Mouse (Mus musculus) ES-E14 (cell line): Measurements from ENCODE around the gene Dnajb8.

Experiments used
- CHD2 ChIP-seq: IDR thresholded peaks from 2 replicates; pipeline ENCODE4 v1.6.1; 2014; ENCODE audit warnings: mild to moderate bottlenecking, low read depth, low read length, inconsistent platforms
- HCFC1 ChIP-seq: IDR thresholded peaks from 2 replicates; pipeline ENCODE4 v1.6.1; 2012; ENCODE audit warnings: low read length, inconsistent platforms, borderline replicate concordance; ENCODE audit not compliant: insufficient read depth
- MAFK ChIP-seq: IDR thresholded peaks from 2 replicates; pipeline ENCODE4 v1.6.1; 2014; ENCODE audit warnings: mild to moderate bottlenecking, low read depth, low read length, inconsistent platforms; ENCODE audit not compliant: insufficient read depth
- ZC3H11A ChIP-seq: IDR thresholded peaks from 2 replicates; pipeline ENCODE4 v1.6.1; 2012; ENCODE audit warnings: low read depth, mild to moderate bottlenecking, inconsistent platforms, low read length, borderline replicate concordance
- ZNF384 ChIP-seq: IDR thresholded peaks from 2 replicates; pipeline ENCODE4 v1.6.1; 2012; ENCODE audit warnings: low read depth, low read length, inconsistent platforms

DNA sequence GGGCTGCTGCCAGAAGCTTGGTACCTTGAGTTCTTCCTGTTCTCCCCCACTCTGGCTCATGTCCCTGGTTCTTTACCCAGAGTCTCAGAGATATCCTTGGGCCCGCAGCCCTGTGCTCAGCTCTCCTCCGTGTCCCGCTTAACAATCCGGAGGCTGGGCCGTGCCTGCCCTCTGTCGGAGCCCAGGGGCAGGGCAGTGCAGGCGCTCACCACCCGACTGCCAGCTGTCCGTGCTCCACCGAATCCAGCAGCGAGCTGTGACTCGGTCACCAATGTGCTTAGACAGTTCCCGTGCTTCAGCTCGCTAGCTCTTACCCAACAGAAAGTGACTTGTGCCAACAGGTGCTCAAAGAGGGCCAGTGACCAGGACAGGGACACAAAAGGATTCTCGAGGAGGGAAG lies 20.5 kb downstream of the Dnajb8 start:
- no peak for TF ChIP-seq ZC3H11A
- no peak for TF ChIP-seq ZNF384
- TF ChIP-seq CHD2: no peak
- no peak for TF ChIP-seq MAFK
- no peak for TF ChIP-seq HCFC1
